Mouse (Mus musculus) C2C12 (cell line): Measurements from ENCODE around the gene Zfhx3.

Experiments used
- CTCF ChIP-seq: IDR thresholded peaks from one replicate; pipeline ENCODE4 v1.5.1; 2011; ENCODE audit not compliant: control insufficient read depth, insufficient read depth, insufficient read length
- MAX ChIP-seq: IDR thresholded peaks from one replicate; pipeline ENCODE4 v1.6.1; 2011; ENCODE audit warnings: mild to moderate bottlenecking, control low read depth
- USF1 ChIP-seq: IDR thresholded peaks from one replicate; pipeline ENCODE4 v1.6.1; 2011; ENCODE audit warnings: low read depth, mild to moderate bottlenecking, control low read depth, moderate library complexity

DNA sequence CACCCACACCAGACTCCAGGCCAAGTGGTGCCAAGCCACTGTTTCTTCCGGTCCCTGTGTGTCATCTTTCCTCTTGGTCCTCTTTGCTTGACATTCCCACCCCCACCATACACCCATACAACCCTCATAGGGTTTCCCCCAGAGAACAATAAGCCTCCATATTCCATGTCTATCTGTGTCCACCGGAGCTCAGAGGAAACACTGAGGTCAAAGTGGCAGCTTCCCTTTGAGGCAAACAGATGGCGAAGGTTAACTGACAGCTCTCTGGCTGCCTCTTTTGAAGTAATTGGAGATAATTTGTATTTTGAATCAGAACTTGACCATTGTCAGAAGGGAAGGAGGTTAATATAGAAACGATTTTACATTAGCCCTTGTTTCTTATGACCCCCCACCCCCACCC is 292.0 kb downstream of the Zfhx3 start:
- TF ChIP-seq CTCF (no peak), USF1 (no peak), MAX (no peak)
